Mouse (Mus musculus): ENCODE measurements at regions not wholly inside any gene's neighbourhood (a gene's known extent, or its start where the extent isn't known, plus 50 kb on each side); places are given as distances from the start of the nearest gene placed in this dataset.

GRCm38 (mm10) chr17:16193636-16194035 is 362.8 kb upstream of the Rgmb start:
- no peak overlapping the region for H3K4me3 ChIP-seq (ENCODE audit: insufficient read depth, poor library complexity, severe bottlenecking)
- no peak for TF ChIP-seq MYOG (IDR thresholded peaks at IDR 0.05; ENCODE audit: control insufficient read depth, extremely low read depth, insufficient read length)
- no peak for TF ChIP-seq CTCF (IDR thresholded peaks at IDR 0.05; ENCODE audit: control insufficient read depth, insufficient read depth, insufficient read length)
- no peak for TF ChIP-seq USF1 (IDR thresholded peaks at IDR 0.05; ENCODE audit: low read depth)
- no peak for TF ChIP-seq MAX (IDR thresholded peaks at IDR 0.05)
- TF ChIP-seq CEBPB (IDR thresholded peaks at IDR 0.05; ENCODE audit: low read depth): no peak
- no peak for TF ChIP-seq MYOD1 (IDR thresholded peaks at IDR 0.05; ENCODE audit: control insufficient read depth, insufficient read length, low read depth)
- TF ChIP-seq FOSL1 (IDR thresholded peaks at IDR 0.05; ENCODE audit: insufficient read depth, low read length, poor library complexity, severe bottlenecking): no peak
- H3K79me3 ChIP-seq (ENCODE audit: low read depth): no peaks in the 10 kb centered on the region
- H3K79me2 ChIP-seq (ENCODE audit: control insufficient read depth, insufficient read depth): no peaks in the 10 kb centered on the region
- H3K27me3 ChIP-seq (ENCODE audit: control insufficient read depth, insufficient read depth, insufficient read length): no peaks in the 10 kb centered on the region
- no peaks in the 10 kb centered on the region for H3K36me3 ChIP-seq (ENCODE audit: control insufficient read depth, insufficient read depth)
- H3ac ChIP-seq (ENCODE audit: control insufficient read depth, insufficient read length, low read depth): no peak overlapping the region

DNA sequence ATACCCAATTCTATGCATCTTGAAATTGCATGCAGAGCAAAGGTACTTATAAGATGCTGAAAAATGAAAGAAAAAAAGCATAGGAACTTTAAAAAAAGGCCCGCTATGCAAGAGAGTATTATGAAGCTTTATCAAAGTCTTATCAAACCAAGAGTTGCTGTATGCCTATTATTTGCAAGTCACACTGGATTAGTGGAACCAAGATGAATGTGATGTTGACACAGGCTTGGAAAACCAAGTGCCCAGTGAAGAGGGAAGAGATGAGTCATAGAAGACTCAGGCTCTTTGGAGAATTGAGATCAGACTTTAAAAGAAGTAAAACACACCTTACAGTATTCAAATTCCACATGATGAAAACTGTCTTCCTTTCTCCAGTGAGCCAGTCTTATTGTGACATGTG is 350.0 kb upstream of the Rgmb start:
- Histone ChIP-seq H3K79me3 (ENCODE audit: low read depth) (no peaks in the 10 kb centered on the region), H3K79me2 (ENCODE audit: control insufficient read depth, insufficient read depth) (no peaks in the 10 kb centered on the region), H3K27me3 (ENCODE audit: control insufficient read depth, insufficient read depth, insufficient read length) (no peaks in the 10 kb centered on the region), H3K36me3 (ENCODE audit: control insufficient read depth, insufficient read depth) (no peaks in the 10 kb centered on the region), H3ac (ENCODE audit: control insufficient read depth, insufficient read length, low read depth) (no peak overlapping the region), H3K4me3 (ENCODE audit: insufficient read depth, poor library complexity, severe bottlenecking) (no peak overlapping the region)
- TF ChIP-seq MYOG (IDR thresholded peaks at IDR 0.05; ENCODE audit: control insufficient read depth, extremely low read depth, insufficient read length): no peak
- no peak for TF ChIP-seq CTCF (IDR thresholded peaks at IDR 0.05; ENCODE audit: control insufficient read depth, insufficient read depth, insufficient read length)
- TF ChIP-seq FOSL1 (IDR thresholded peaks at IDR 0.05; ENCODE audit: insufficient read depth, low read length, poor library complexity, severe bottlenecking): no peak
- TF ChIP-seq CEBPB (IDR thresholded peaks at IDR 0.05; ENCODE audit: low read depth): no peak
- TF ChIP-seq MYOD1 (IDR thresholded peaks at IDR 0.05; ENCODE audit: control insufficient read depth, insufficient read length, low read depth): no peak
- no peak for TF ChIP-seq USF1 (IDR thresholded peaks at IDR 0.05; ENCODE audit: low read depth)
- no peak for TF ChIP-seq MAX (IDR thresholded peaks at IDR 0.05)

DNA sequence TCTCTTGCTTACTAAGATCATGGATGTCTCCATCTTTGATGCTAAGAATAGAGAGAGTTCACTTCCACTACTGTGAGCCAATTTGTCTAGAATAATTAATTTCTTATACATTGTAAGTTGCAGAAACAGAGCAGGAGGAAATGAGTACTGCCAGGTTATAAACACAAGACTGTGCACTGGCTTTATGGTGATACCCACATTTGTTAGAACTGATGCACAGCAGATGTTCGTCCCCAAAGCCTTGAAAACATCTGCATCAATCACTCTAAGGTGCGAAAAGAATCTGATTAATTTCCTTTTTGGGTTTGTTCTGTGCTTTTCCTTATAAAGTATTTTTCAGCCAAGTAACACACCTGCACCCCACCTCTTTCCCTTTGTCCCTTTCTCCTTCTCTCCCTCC is 347.3 kb upstream of the Rgmb start:
- Histone ChIP-seq H3K79me2 (ENCODE audit: control insufficient read depth, insufficient read depth) (no peaks in the 10 kb centered on the region), H3K4me3 (ENCODE audit: insufficient read depth, poor library complexity, severe bottlenecking) (no peak overlapping the region), H3ac (ENCODE audit: control insufficient read depth, insufficient read length, low read depth) (no peak overlapping the region), H3K79me3 (ENCODE audit: low read depth) (no peaks in the 10 kb centered on the region), H3K36me3 (ENCODE audit: control insufficient read depth, insufficient read depth) (no peaks in the 10 kb centered on the region), H3K27me3 (ENCODE audit: control insufficient read depth, insufficient read depth, insufficient read length) (no peaks in the 10 kb centered on the region)
- TF ChIP-seq USF1 (IDR thresholded peaks at IDR 0.05; ENCODE audit: low read depth): no peak
- TF ChIP-seq FOSL1 (IDR thresholded peaks at IDR 0.05; ENCODE audit: insufficient read depth, low read length, poor library complexity, severe bottlenecking): no peak
- no peak for TF ChIP-seq CEBPB (IDR thresholded peaks at IDR 0.05; ENCODE audit: low read depth)
- TF ChIP-seq CTCF (IDR thresholded peaks at IDR 0.05; ENCODE audit: control insufficient read depth, insufficient read depth, insufficient read length): no peak
- TF ChIP-seq MYOG (IDR thresholded peaks at IDR 0.05; ENCODE audit: control insufficient read depth, extremely low read depth, insufficient read length): no peak
- TF ChIP-seq MYOD1 (IDR thresholded peaks at IDR 0.05; ENCODE audit: control insufficient read depth, insufficient read length, low read depth): no peak
- TF ChIP-seq MAX (IDR thresholded peaks at IDR 0.05): no peak

- Histone ChIP-seq H3K79me2 (ENCODE audit: control insufficient read depth, insufficient read depth) (no peaks in the 10 kb centered on the region), H3K79me3 (ENCODE audit: low read depth) (no peaks in the 10 kb centered on the region), H3K4me3 (ENCODE audit: insufficient read depth, poor library complexity, severe bottlenecking) (no peak overlapping the region), H3K36me3 (ENCODE audit: control insufficient read depth, insufficient read depth) (no peaks in the 10 kb centered on the region), H3K27me3 (ENCODE audit: control insufficient read depth, insufficient read depth, insufficient read length) (no peaks in the 10 kb centered on the region), H3ac (ENCODE audit: control insufficient read depth, insufficient read length, low read depth) (no peak overlapping the region)
- no peak for TF ChIP-seq MYOD1 (IDR thresholded peaks at IDR 0.05; ENCODE audit: control insufficient read depth, insufficient read length, low read depth)
Observed at GRCm38 (mm10) chr17:16176782-16177510, 346.1 kb upstream of the Rgmb start.

GRCm38 (mm10) chr17:16173568-16174105 is 342.8 kb upstream of the Rgmb start:
- TF ChIP-seq CEBPB (IDR thresholded peaks at IDR 0.05; ENCODE audit: low read depth): no peak
- no peak for TF ChIP-seq MYOG (IDR thresholded peaks at IDR 0.05; ENCODE audit: control insufficient read depth, extremely low read depth, insufficient read length)
- TF ChIP-seq USF1 (IDR thresholded peaks at IDR 0.05; ENCODE audit: low read depth): no peak
- TF ChIP-seq CTCF (IDR thresholded peaks at IDR 0.05; ENCODE audit: control insufficient read depth, insufficient read depth, insufficient read length): no peak
- no peak for TF ChIP-seq MYOD1 (IDR thresholded peaks at IDR 0.05; ENCODE audit: control insufficient read depth, insufficient read length, low read depth)
- TF ChIP-seq MAX (IDR thresholded peaks at IDR 0.05): no peak
- no peak for TF ChIP-seq FOSL1 (IDR thresholded peaks at IDR 0.05; ENCODE audit: insufficient read depth, low read length, poor library complexity, severe bottlenecking)
- Histone ChIP-seq H3K27me3 (ENCODE audit: control insufficient read depth, insufficient read depth, insufficient read length) (no peaks in the 10 kb centered on the region), H3K79me2 (ENCODE audit: control insufficient read depth, insufficient read depth) (no peaks in the 10 kb centered on the region), H3K79me3 (ENCODE audit: low read depth) (no peaks in the 10 kb centered on the region), H3K36me3 (ENCODE audit: control insufficient read depth, insufficient read depth) (no peaks in the 10 kb centered on the region), H3ac (ENCODE audit: control insufficient read depth, insufficient read length, low read depth) (no peak overlapping the region), H3K4me3 (ENCODE audit: insufficient read depth, poor library complexity, severe bottlenecking) (no peak overlapping the region)

- H3K4me3 ChIP-seq (ENCODE audit: insufficient read depth, poor library complexity, severe bottlenecking): no peak overlapping the region
- H3ac ChIP-seq (ENCODE audit: control insufficient read depth, insufficient read length, low read depth): no peak overlapping the region
- no peaks in the 10 kb centered on the region for H3K79me3 ChIP-seq (ENCODE audit: low read depth)
- H3K27me3 ChIP-seq (ENCODE audit: control insufficient read depth, insufficient read depth, insufficient read length): no peaks in the 10 kb centered on the region
- no peaks in the 10 kb centered on the region for H3K79me2 ChIP-seq (ENCODE audit: control insufficient read depth, insufficient read depth)
- no peaks in the 10 kb centered on the region for H3K36me3 ChIP-seq (ENCODE audit: control insufficient read depth, insufficient read depth)
- TF ChIP-seq CTCF (IDR thresholded peaks at IDR 0.05; ENCODE audit: control insufficient read depth, insufficient read depth, insufficient read length) (no peak), CEBPB (IDR thresholded peaks at IDR 0.05; ENCODE audit: low read depth) (no peak), MAX (IDR thresholded peaks at IDR 0.05) (no peak), MYOD1 (IDR thresholded peaks at IDR 0.05; ENCODE audit: control insufficient read depth, insufficient read length, low read depth) (no peak)
Observed at GRCm38 (mm10) chr17:16166731-16167130, 335.9 kb upstream of the Rgmb start.

All from C2C12 (cell line).